Mouse (Mus musculus): ENCODE results near the gene Izumo1r. TPM values are rescaled to one million over a fixed set of nuclear protein-coding genes. Genes with fewer than 3 reads are reported as not detected.

Gene Izumo1r
- polyA plus RNA-seq, 1 experiment from 2014 or later = not detected

GRCm38 (mm10) chr9:14917661-14918060 lies 13.9 kb upstream of the Izumo1r start:
- 97% methylated on average over 2 of the region's 2 CpGs for WGBS
- no peak overlapping the region for H3K27ac ChIP-seq (ENCODE audit: low read depth)
- no peaks in the 10 kb centered on the region for H3K27me3 ChIP-seq (replicated peaks; ENCODE audit: control insufficient read depth, insufficient read depth, low read length)
- peaks cover 13% of the 10 kb centered on the region for H3K4me1 ChIP-seq (replicated peaks; ENCODE audit: control insufficient read depth, insufficient read depth, low read length)
- no peaks in the 10 kb centered on the region for H3K36me3 ChIP-seq (ENCODE audit: control insufficient read depth, insufficient read depth, low read length)
- H3K4me2 ChIP-seq (ENCODE audit: low read length) = no peak overlapping the region
- ATAC-seq (replicated peaks; ENCODE audit: low FRiP score, low TSS enrichment, low read depth) (no peak), DNase-seq (ENCODE audit: low spot score) (no peak)
- H3K4me3 ChIP-seq (ENCODE audit: low read depth, low read length) = no peak overlapping the region
- no peak overlapping the region for H3K9ac ChIP-seq (ENCODE audit: low read length)
- no peaks in the 10 kb centered on the region for H3K9me3 ChIP-seq (ENCODE audit: control insufficient read depth, low read length)

- H3K4me2 ChIP-seq (ENCODE audit: low read length) = no peak overlapping the region
- WGBS = 74% methylated on average over 2 of the region's 2 CpGs
- H3K4me3 ChIP-seq (ENCODE audit: low read depth, low read length) = no peak overlapping the region
Measured at GRCm38 (mm10) chr9:14912037-14912436, 8.3 kb upstream of the Izumo1r start.

GRCm38 (mm10) chr9:14909981-14910380 lies 6.2 kb upstream of the Izumo1r start:
- H3K4me3 ChIP-seq (ENCODE audit: low read depth, low read length) = no peak overlapping the region
- no peak overlapping the region for H3K9ac ChIP-seq (ENCODE audit: low read length)
- peaks cover 7% of the 10 kb centered on the region; the same call in 1 of the 2 replicates for H3K4me1 ChIP-seq (replicated peaks; ENCODE audit: control insufficient read depth, insufficient read depth, low read length)
- no peaks in the 10 kb centered on the region for H3K9me3 ChIP-seq (ENCODE audit: control insufficient read depth, low read length)
- no peak overlapping the region for H3K27ac ChIP-seq (ENCODE audit: low read depth)
- no peak overlapping the region for H3K4me2 ChIP-seq (ENCODE audit: low read length)
- H3K27me3 ChIP-seq (replicated peaks; ENCODE audit: control insufficient read depth, insufficient read depth, low read length) = no peaks in the 10 kb centered on the region
- ATAC-seq (replicated peaks; ENCODE audit: low FRiP score, low TSS enrichment, low read depth) (no peak), DNase-seq (ENCODE audit: low spot score) (no peak)
- WGBS = 59% methylated on average over 5 of the region's 5 CpGs
- no peaks in the 10 kb centered on the region for H3K36me3 ChIP-seq (ENCODE audit: control insufficient read depth, insufficient read depth, low read length)

More at GRCm38 (mm10) chr9:14912037-14912436, 8.3 kb upstream of the Izumo1r start:
- Histone ChIP-seq H3K4me1 (replicated peaks; ENCODE audit: control insufficient read depth, insufficient read depth, low read length) (no peaks in the 10 kb centered on the region), H3K36me3 (ENCODE audit: control insufficient read depth, insufficient read depth, low read length) (no peaks in the 10 kb centered on the region), H3K27ac (ENCODE audit: low read depth) (no peak overlapping the region), H3K27me3 (replicated peaks; ENCODE audit: control insufficient read depth, insufficient read depth, low read length) (no peaks in the 10 kb centered on the region), H3K9ac (ENCODE audit: low read length) (no peak overlapping the region), H3K9me3 (ENCODE audit: control insufficient read depth, low read length) (no peaks in the 10 kb centered on the region)
- DNase-seq (ENCODE audit: low spot score) (no peak), ATAC-seq (replicated peaks; ENCODE audit: low FRiP score, low TSS enrichment, low read depth) (no peak)

- Histone ChIP-seq H3K4me2 (ENCODE audit: low read length) (no peak overlapping the region), H3K27ac (ENCODE audit: low read depth) (no peak overlapping the region; the same call in 1 of the 2 replicates), H3K4me3 (ENCODE audit: low read depth, low read length) (no peak overlapping the region), H3K27me3 (replicated peaks; ENCODE audit: control insufficient read depth, insufficient read depth, low read length) (no peaks in the 10 kb centered on the region), H3K9me3 (ENCODE audit: control insufficient read depth, low read length) (no peaks in the 10 kb centered on the region), H3K4me1 (replicated peaks; ENCODE audit: control insufficient read depth, insufficient read depth, low read length) (peaks cover 12% of the 10 kb centered on the region; the same call in 1 of the 2 replicates), H3K36me3 (ENCODE audit: control insufficient read depth, insufficient read depth, low read length) (no peaks in the 10 kb centered on the region), H3K9ac (ENCODE audit: low read length) (no peak overlapping the region)
- DNase-seq (ENCODE audit: low spot score) = no peak
- no peak for ATAC-seq (replicated peaks; ENCODE audit: low FRiP score, low TSS enrichment, low read depth)
- WGBS = 39% methylated on average over 7 of the region's 7 CpGs
Measured at GRCm38 (mm10) chr9:14907816-14908415, 4.2 kb upstream of the Izumo1r start.

- Histone ChIP-seq H3K9ac (ENCODE audit: low read length) (no peak overlapping the region), H3K27ac (ENCODE audit: low read depth) (no peak overlapping the region; the same call in 1 of the 2 replicates), H3K27me3 (replicated peaks; ENCODE audit: control insufficient read depth, insufficient read depth, low read length) (no peaks in the 10 kb centered on the region), H3K4me2 (ENCODE audit: low read length) (no peak overlapping the region), H3K4me1 (replicated peaks; ENCODE audit: control insufficient read depth, insufficient read depth, low read length) (peaks cover 12% of the 10 kb centered on the region; the same call in 1 of the 2 replicates), H3K4me3 (ENCODE audit: low read depth, low read length) (no peak overlapping the region), H3K36me3 (ENCODE audit: control insufficient read depth, insufficient read depth, low read length) (no peaks in the 10 kb centered on the region), H3K9me3 (ENCODE audit: control insufficient read depth, low read length) (no peaks in the 10 kb centered on the region)
- no peak for ATAC-seq (replicated peaks; ENCODE audit: low FRiP score, low TSS enrichment, low read depth)
- no peak for DNase-seq (ENCODE audit: low spot score)
- 35% methylated on average over 3 of the region's 3 CpGs for WGBS
Measured at GRCm38 (mm10) chr9:14905956-14906355, 2.2 kb upstream of the Izumo1r start.

DNA sequence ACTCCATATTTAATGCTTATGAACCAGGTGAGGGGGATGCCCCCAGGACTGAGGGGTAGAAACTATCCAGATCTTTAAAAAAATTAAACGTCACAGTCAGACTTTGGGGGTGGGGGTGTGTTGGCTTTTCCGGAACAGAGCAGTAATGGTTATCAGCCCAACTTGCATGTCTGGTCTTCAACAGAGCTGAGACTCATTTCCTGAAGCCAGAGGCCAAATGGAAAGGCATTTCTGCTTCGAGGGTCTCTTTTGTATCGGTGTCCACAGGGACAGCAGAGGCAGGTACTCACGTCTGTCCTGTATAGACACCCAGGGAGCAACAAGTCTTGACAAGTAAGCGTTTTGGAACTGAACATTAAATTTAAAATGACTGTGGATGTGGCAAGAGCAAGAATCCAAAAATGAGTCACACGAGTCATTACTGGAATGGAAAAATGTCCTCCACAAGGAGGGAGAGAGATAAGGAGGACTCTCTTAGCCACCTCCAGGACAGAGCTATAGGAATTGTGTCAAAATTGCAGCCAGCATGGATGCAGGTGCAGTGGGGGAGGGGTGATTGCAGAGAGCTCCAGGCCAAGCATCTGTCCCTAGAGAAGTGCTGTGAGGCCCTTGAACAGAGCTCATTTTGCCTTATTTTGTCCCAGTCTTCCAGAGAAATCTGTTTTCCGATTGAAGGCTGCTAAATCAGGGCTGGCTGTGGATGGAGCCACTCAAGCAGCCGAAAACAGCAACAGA lies 1.2 kb upstream of the Izumo1r start:
- no peak overlapping the region for H3K4me2 ChIP-seq (ENCODE audit: low read length)
- ATAC-seq (replicated peaks; ENCODE audit: low FRiP score, low TSS enrichment, low read depth) (no peak), DNase-seq (ENCODE audit: low spot score) (no peak)
- no peak overlapping the region for H3K9ac ChIP-seq (ENCODE audit: low read length)
- no peaks in the 10 kb centered on the region for H3K36me3 ChIP-seq (ENCODE audit: control insufficient read depth, insufficient read depth, low read length)
- H3K9me3 ChIP-seq (ENCODE audit: control insufficient read depth, low read length) = no peaks in the 10 kb centered on the region
- no peak overlapping the region for H3K4me3 ChIP-seq (ENCODE audit: low read depth, low read length)
- peaks cover 12% of the 10 kb centered on the region; the same call in 1 of the 2 replicates for H3K4me1 ChIP-seq (replicated peaks; ENCODE audit: control insufficient read depth, insufficient read depth, low read length)
- H3K27me3 ChIP-seq (replicated peaks; ENCODE audit: control insufficient read depth, insufficient read depth, low read length) = no peaks in the 10 kb centered on the region
- WGBS = 47% methylated on average over 9 of the region's 9 CpGs
- H3K27ac ChIP-seq (ENCODE audit: low read depth) = no peak overlapping the region; the same call in 1 of the 2 replicates

- H3K9ac ChIP-seq (ENCODE audit: low read length) = no peak overlapping the region
- WGBS = 88% methylated on average over 3 of the region's 3 CpGs
- H3K27me3 ChIP-seq (replicated peaks; ENCODE audit: control insufficient read depth, insufficient read depth, low read length) = no peaks in the 10 kb centered on the region
- no peaks in the 10 kb centered on the region for H3K36me3 ChIP-seq (ENCODE audit: control insufficient read depth, insufficient read depth, low read length)
- H3K27ac ChIP-seq (ENCODE audit: low read depth) = no peak overlapping the region
- H3K4me2 ChIP-seq (ENCODE audit: low read length) = no peak overlapping the region
- H3K4me1 ChIP-seq (replicated peaks; ENCODE audit: control insufficient read depth, insufficient read depth, low read length) = peaks cover 12% of the 10 kb centered on the region; the same call in 1 of the 2 replicates
- DNase-seq (ENCODE audit: low spot score) = no peak
- no peak for ATAC-seq (replicated peaks; ENCODE audit: low FRiP score, low TSS enrichment, low read depth)
- H3K4me3 ChIP-seq (ENCODE audit: low read depth, low read length) = no peak overlapping the region
- H3K9me3 ChIP-seq (ENCODE audit: control insufficient read depth, low read length) = no peaks in the 10 kb centered on the region
Measured at GRCm38 (mm10) chr9:14903006-14903405, 743 bp downstream of the Izumo1r start.

DNA sequence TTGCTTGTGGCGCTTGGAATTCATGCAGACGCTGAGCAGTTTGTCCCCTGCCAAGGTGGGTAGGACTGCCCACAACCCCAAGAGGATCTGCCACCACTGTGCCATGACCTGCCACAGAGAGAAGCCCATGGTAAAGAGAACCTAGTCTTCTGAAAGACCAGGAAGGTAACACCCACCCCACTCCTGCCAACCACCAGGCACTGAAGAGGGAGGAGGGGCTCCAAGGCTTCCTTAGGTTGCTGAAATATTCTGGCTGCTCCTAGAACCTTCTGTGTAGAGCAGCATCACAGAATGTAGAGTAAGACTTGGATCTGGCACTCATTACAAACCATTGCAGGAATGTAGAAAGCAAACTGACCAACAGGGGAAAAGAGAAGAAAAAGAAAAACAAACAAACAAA lies 1.3 kb downstream of the Izumo1r start:
- H3K4me1 ChIP-seq (replicated peaks; ENCODE audit: control insufficient read depth, insufficient read depth, low read length) = peaks cover 12% of the 10 kb centered on the region; the same call in 1 of the 2 replicates
- H3K9me3 ChIP-seq (ENCODE audit: control insufficient read depth, low read length) = no peaks in the 10 kb centered on the region
- no peaks in the 10 kb centered on the region for H3K36me3 ChIP-seq (ENCODE audit: control insufficient read depth, insufficient read depth, low read length)
- no peak overlapping the region for H3K4me3 ChIP-seq (ENCODE audit: low read depth, low read length)
- 95% methylated on average over 2 of the region's 2 CpGs for WGBS
- no peaks in the 10 kb centered on the region for H3K27me3 ChIP-seq (replicated peaks; ENCODE audit: control insufficient read depth, insufficient read depth, low read length)
- H3K27ac ChIP-seq (ENCODE audit: low read depth) = no peak overlapping the region
- H3K4me2 ChIP-seq (ENCODE audit: low read length) = no peak overlapping the region
- ATAC-seq (replicated peaks; ENCODE audit: low FRiP score, low TSS enrichment, low read depth) (no peak), DNase-seq (ENCODE audit: low spot score) (no peak)
- no peak overlapping the region for H3K9ac ChIP-seq (ENCODE audit: low read length)
